Mouse (Mus musculus): ENCODE data around the gene Prm2.

Prm2 gene

GRCm38 (mm10) chr16:10796034-10796433 lies at the start of gene Prm2:
Gene Prm2 (minus strand): TSS chr16:10796134.
- DNase-seq (ENCODE audit: low spot score in 2 of 2), result no peak

- DNase-seq (ENCODE audit: low spot score in 2 of 2), result no peak
Observed at GRCm38 (mm10) chr16:10844319-10844670, 48.4 kb upstream of the Prm2 start.

- peak in 1 of 2 experiments; percentile 35 for DNase-seq (ENCODE audit: low spot score in 2 of 2)
Observed at GRCm38 (mm10) chr16:10843486-10844318, 47.8 kb upstream of the Prm2 start.

- DNase-seq (ENCODE audit: low spot score in 2 of 2), result no peak
Observed at GRCm38 (mm10) chr16:10842282-10842855, 46.4 kb upstream of the Prm2 start.

- DNase-seq (ENCODE audit: low spot score in 2 of 2), result no peak
Observed at GRCm38 (mm10) chr16:10840018-10840417, 44.1 kb upstream of the Prm2 start.

GRCm38 (mm10) chr16:10838487-10839245 lies 42.7 kb upstream of the Prm2 start:
- DNase-seq (ENCODE audit: low spot score in 2 of 2), result no peak

- DNase-seq (ENCODE audit: low spot score in 2 of 2), result no peak
Observed at GRCm38 (mm10) chr16:10837903-10838302, 42.0 kb upstream of the Prm2 start.

- no peak for DNase-seq (ENCODE audit: low spot score in 2 of 2)
Observed at GRCm38 (mm10) chr16:10837250-10837649, 41.3 kb upstream of the Prm2 start.

- DNase-seq (ENCODE audit: low spot score in 2 of 2), result no peak
Observed at GRCm38 (mm10) chr16:10836388-10836787, 40.5 kb upstream of the Prm2 start.

GRCm38 (mm10) chr16:10834911-10835587 lies 39.1 kb upstream of the Prm2 start, which contains the start of gene Rmi2:
Gene Rmi2 (plus strand): TSS chr16:10835059.
- DNase-seq (ENCODE audit: low spot score in 2 of 2), result peak; percentile 73 to 80

GRCm38 (mm10) chr16:10834542-10834910 lies 38.6 kb upstream of the Prm2 start:
- DNase-seq (ENCODE audit: low spot score in 2 of 2), result no peak

- DNase-seq (ENCODE audit: low spot score in 2 of 2), result no peak
Observed at GRCm38 (mm10) chr16:10828461-10828805, 32.5 kb upstream of the Prm2 start.

- no peak for DNase-seq (ENCODE audit: low spot score in 2 of 2)
Observed at GRCm38 (mm10) chr16:10827766-10828460, 32.0 kb upstream of the Prm2 start.

- no peak for DNase-seq (ENCODE audit: low spot score in 2 of 2)
Observed at GRCm38 (mm10) chr16:10827269-10827668, 31.3 kb upstream of the Prm2 start.

GRCm38 (mm10) chr16:10825840-10826239 lies 29.9 kb upstream of the Prm2 start:
- no peak for DNase-seq (ENCODE audit: low spot score in 2 of 2)

- DNase-seq (ENCODE audit: low spot score in 2 of 2), result no peak
Observed at GRCm38 (mm10) chr16:10824536-10824935, 28.6 kb upstream of the Prm2 start.

- DNase-seq (ENCODE audit: low spot score in 2 of 2), result no peak
Observed at GRCm38 (mm10) chr16:10821387-10821786, 25.5 kb upstream of the Prm2 start.

GRCm38 (mm10) chr16:10819966-10820365 lies 24.0 kb upstream of the Prm2 start:
- DNase-seq (ENCODE audit: low spot score in 2 of 2), result no peak

- DNase-seq (ENCODE audit: low spot score in 2 of 2), result no peak
Observed at GRCm38 (mm10) chr16:10818579-10819135, 22.7 kb upstream of the Prm2 start.

- no peak for DNase-seq (ENCODE audit: low spot score in 2 of 2)
Observed at GRCm38 (mm10) chr16:10814864-10815263, 18.9 kb upstream of the Prm2 start.

GRCm38 (mm10) chr16:10813726-10814125 lies 17.8 kb upstream of the Prm2 start:
- DNase-seq (ENCODE audit: low spot score in 2 of 2), result no peak
